Mouse (Mus musculus) megakaryocyte, embryonic 14.5 days (primary cell): ENCODE results near the gene Pigl.

Source experiments
- FLI1 ChIP-seq: IDR thresholded peaks from 2 replicates; pipeline ENCODE4 v1.6.1; 2012; ENCODE audit warnings: low read length, inconsistent platforms, mixed read lengths
- GATA1 ChIP-seq: IDR thresholded peaks from 3 replicates; pipeline ENCODE4 v1.6.1; 2012; ENCODE audit warnings: mixed read lengths, low read length, inconsistent platforms, borderline replicate concordance

- TF ChIP-seq GATA1, result no peak
- no peak for TF ChIP-seq FLI1
Measured at GRCm38 (mm10) chr11:62553186-62553585, 94.9 kb downstream of the Pigl start.
